Mouse (Mus musculus) v-Abl transformed pro-B cells (cell line): ENCODE data around the gene Tenm3.

ENCODE experiments used
- in situ Hi-C, 2 experiments: fragments of 400-800 bp; cut with MboI; formaldehyde crosslinking; loops; one replicate each; pipeline ENCODE4 v1.15.1; 2025; ENCODE audit not compliant: unreplicated experiment in 2 of 2

Tenm3 gene

GRCm38 (mm10) chr8:48373404-48373803 lies 470.3 kb downstream of the Tenm3 start:
- in situ Hi-C loops: no loop called here

GRCm38 (mm10) chr8:48367164-48367563 lies 476.6 kb downstream of the Tenm3 start:
- in situ Hi-C loops: no loop called here

GRCm38 (mm10) chr8:48356849-48357248 lies 486.9 kb downstream of the Tenm3 start:
- in situ Hi-C loops: no loop called here

GRCm38 (mm10) chr8:48353458-48353857 lies 490.3 kb downstream of the Tenm3 start:
- in situ Hi-C loops: no loop called here

- in situ Hi-C loops: no loop called here
Observed at GRCm38 (mm10) chr8:48348901-48349300, 494.9 kb downstream of the Tenm3 start.

GRCm38 (mm10) chr8:48348386-48348785 lies 495.4 kb downstream of the Tenm3 start:
- in situ Hi-C loops: no loop called here

GRCm38 (mm10) chr8:48343067-48343420 lies 500.7 kb downstream of the Tenm3 start:
- in situ Hi-C loops: no loop called here

- in situ Hi-C loops: no loop called here
Observed at GRCm38 (mm10) chr8:48342321-48343066, 501.3 kb downstream of the Tenm3 start.

- in situ Hi-C loops: no loop called here
Observed at GRCm38 (mm10) chr8:48341692-48342091, 502.1 kb downstream of the Tenm3 start.

GRCm38 (mm10) chr8:48341276-48341675 lies 502.5 kb downstream of the Tenm3 start:
- in situ Hi-C loops: no loop called here

- in situ Hi-C loops: no loop called here
Observed at GRCm38 (mm10) chr8:48322655-48323265, 521.0 kb downstream of the Tenm3 start.

- in situ Hi-C loops: no loop called here
Observed at GRCm38 (mm10) chr8:48322240-48322639, 521.5 kb downstream of the Tenm3 start.

- in situ Hi-C loops: no loop called here
Observed at GRCm38 (mm10) chr8:48319674-48320073, 524.1 kb downstream of the Tenm3 start.

- in situ Hi-C loops: no loop called here
Observed at GRCm38 (mm10) chr8:48317498-48317897, 526.3 kb downstream of the Tenm3 start.

- in situ Hi-C loops: no loop called here
Observed at GRCm38 (mm10) chr8:48315605-48316004, 528.1 kb downstream of the Tenm3 start.

- in situ Hi-C loops: no loop called here
Observed at GRCm38 (mm10) chr8:48313985-48314368, 529.8 kb downstream of the Tenm3 start.

GRCm38 (mm10) chr8:48313210-48313984 lies 530.4 kb downstream of the Tenm3 start:
- in situ Hi-C loops: no loop called here

- in situ Hi-C loops: no loop called here
Observed at GRCm38 (mm10) chr8:48311706-48312105, 532.0 kb downstream of the Tenm3 start.

GRCm38 (mm10) chr8:48310240-48310849 lies 533.4 kb downstream of the Tenm3 start:
- in situ Hi-C loops: no loop called here

- in situ Hi-C loops: no loop called here
Observed at GRCm38 (mm10) chr8:48309191-48309987, 534.4 kb downstream of the Tenm3 start.
